Mouse (Mus musculus) midbrain, embryonic 11.5 days (tissue): ENCODE measurements around the gene Tlr6. TPM values are rescaled to one million over a fixed set of nuclear protein-coding genes. Genes with fewer than 3 reads are reported as not detected.
A peak's percentile ranks its signal among the peaks of the same experiment; 100 is the strongest.

Source experiments
- ATAC-seq: fragments of 200-750 bp; cut with Nextera tagmentation; 2 replicates; pipeline ENCODE4 v1.8.0; 2017; ENCODE audit warnings: moderate TSS enrichment, moderate library complexity; ENCODE audit not compliant: low FRiP score
- DNase-seq: peaks from one replicate; pipeline ENCODE4 v3.0.0; 2015; ENCODE audit warnings: low spot score; ENCODE audit errors: missing footprints
- H3K27ac ChIP-seq: fragments of 300-500 bp; sonication (generic); 2 replicates; pipeline ENCODE4 v1.5.1; 2014; ENCODE audit warnings: low read depth, low read length
- H3K27me3 ChIP-seq: fragments of 300-500 bp; sonication (generic); 2 replicates; pipeline ENCODE4 v1.6.1; 2014; ENCODE audit warnings: mild to moderate bottlenecking, low read length, moderate library complexity, mixed read lengths; ENCODE audit not compliant: control insufficient read depth, insufficient read depth
- H3K36me3 ChIP-seq: fragments of 300-500 bp; sonication (generic); 2 replicates; pipeline ENCODE4 v1.6.1; 2014; ENCODE audit warnings: mild to moderate bottlenecking, low read length, moderate library complexity, mixed read lengths; ENCODE audit not compliant: control insufficient read depth, insufficient read depth
- H3K4me1 ChIP-seq: fragments of 300-500 bp; sonication (generic); 2 replicates; pipeline ENCODE4 v1.6.1; 2014; ENCODE audit warnings: low read length; ENCODE audit not compliant: control insufficient read depth, insufficient read depth
- H3K4me2 ChIP-seq: fragments of 300-500 bp; sonication (generic); 2 replicates; pipeline ENCODE4 v1.6.1; 2014; ENCODE audit warnings: mild to moderate bottlenecking, moderate library complexity
- H3K4me3 ChIP-seq: fragments of 300-500 bp; sonication (generic); 2 replicates; pipeline ENCODE4 v1.5.1; 2014; ENCODE audit warnings: low read depth, low read length
- H3K9ac ChIP-seq: fragments of 300-500 bp; sonication (generic); 2 replicates; pipeline ENCODE4 v1.6.1; 2014; ENCODE audit warnings: low read length
- H3K9me3 ChIP-seq: fragments of 300-500 bp; sonication (generic); 2 replicates; pipeline ENCODE4 v1.6.1; 2016; ENCODE audit warnings: low read length; ENCODE audit not compliant: control insufficient read depth
- WGBS: fragments of 180-500 bp; shearing (Covaris S2); extraction: QIAGEN DNeasy Blood & Tissue Kit; methylation state at CpG from one replicate; pipeline ENCODE4 v1.1.7; 2014; 5-methylcytosine and 5-hydroxymethylcytosine counted together
- microRNA counts: library from miRNA; unstranded; fragments of <30 nt; microRNA quantifications from one replicate; lab custom pipeline; 2015
- microRNA-seq: library from miRNA; unstranded; fragments of <30 nt; microRNA quantifications from one replicate; pipeline ENCODE4, GENCODE M21; 2017
- polyA plus RNA-seq: library from polyadenylated mRNA; unstranded; fragments of >200 nt; fragmentation: Nextera tagmentation; extraction: Ambion mirVana; gene quantifications from 2 replicates; pipeline ENCODE4 v1.2.1, GENCODE M21; 2014

Tlr6 gene
- polyA plus RNA-seq, 1 experiment from 2014 or later: 0.33 TPM

GRCm38 (mm10) chr5:64907906-64908305 lies 52.0 kb downstream of the Tlr6 start:
- WGBS: 86% methylated on average over 5 of the region's 5 CpGs
- ATAC-seq (no peak), DNase-seq (no peak)
- Histone ChIP-seq H3K27me3 (no peaks in the 10 kb centered on the region), H3K9me3 (no peaks in the 10 kb centered on the region), H3K36me3 (no peaks in the 10 kb centered on the region), H3K4me1 (no peaks in the 10 kb centered on the region), H3K27ac (no peak overlapping the region), H3K9ac (no peak overlapping the region), H3K4me3 (no peak overlapping the region), H3K4me2 (no peak overlapping the region)

GRCm38 (mm10) chr5:64905516-64906271 lies 54.2 kb downstream of the Tlr6 start:
- no peaks in the 10 kb centered on the region for H3K4me1 ChIP-seq
- 62% methylated on average over 13 of the region's 14 CpGs for WGBS
- H3K9ac ChIP-seq: no peak overlapping the region
- no peaks in the 10 kb centered on the region for H3K36me3 ChIP-seq
- H3K4me3 ChIP-seq: no peak overlapping the region
- ATAC-seq (no peak), DNase-seq (no peak)
- H3K27me3 ChIP-seq: no peaks in the 10 kb centered on the region
- H3K4me2 ChIP-seq: no peak overlapping the region
- no peaks in the 10 kb centered on the region for H3K9me3 ChIP-seq
- no peak overlapping the region for H3K27ac ChIP-seq

MicroRNAs encoded within 50 kb of the gene (microRNA counts, 519-probe panel; counts per million panel counts)
- microRNA mmu-miR-574-3p (lab: Ali Mortazavi, UCI) (1,466 counts per million, percentile 2 among the panel's probes with 10 or more counts), microRNA mmu-miR-574-5p (lab: Ali Mortazavi, UCI) (not detected)

Small RNA genes lying within 50 kb of the gene (microRNA-seq; reads per million reads assigned to microRNA genes)
- gene Mir574: 84.7 reads per million, percentile 51 among the genes with 10 or more reads in this experiment

Other genes starting within 250 kb of the Tlr6 start
- 34.8 and 37.7 TPM in 2 replicates for gene Klf3, start 156.7 kb downstream of the Tlr6 start, polyA plus RNA-seq
- 0.62 and 0.85 TPM in 2 replicates for gene Tlr1, start 26.5 kb downstream of the Tlr6 start, polyA plus RNA-seq
- 14.8 and 17.3 TPM in 2 replicates for gene Fam114a1, start 10.0 kb upstream of the Tlr6 start, polyA plus RNA-seq
- gene Tmem156, start 132.0 kb upstream of the Tlr6 start, polyA plus RNA-seq: 0.19 TPM in 1 of 2 replicates, not detected in the other
- 18.7 and 20.6 TPM in 2 replicates for gene Klhl5, start 147.4 kb upstream of the Tlr6 start, polyA plus RNA-seq
- 14.6 and 14.9 TPM in 2 replicates for gene Wdr19, start 239.6 kb upstream of the Tlr6 start, polyA plus RNA-seq